Mouse (Mus musculus) neural tube, embryonic 15.5 days (tissue): Measurements from ENCODE around the gene Zfp148. TPM values are rescaled to one million over a fixed set of nuclear protein-coding genes. Genes with fewer than 3 reads are reported as not detected.
"Not testable (repeated sequence)": the region's sequence is repeated elsewhere in the genome, so short reads cannot be mapped to it uniquely, and the experiment has no call there.

Experiments used
- ATAC-seq: fragments of 200-750 bp; cut with Nextera tagmentation; 2 replicates; pipeline ENCODE4 v1.8.0; 2017; ENCODE audit warnings: mild to moderate bottlenecking, moderate TSS enrichment, moderate library complexity; ENCODE audit not compliant: low FRiP score
- H3K27ac ChIP-seq: fragments of 300-500 bp; sonication (generic); replicated peaks from 2 replicates; pipeline ENCODE4 v1.5.1; 2015; ENCODE audit warnings: mild to moderate bottlenecking, inconsistent platforms
- H3K27me3 ChIP-seq: fragments of 300-500 bp; sonication (generic); replicated peaks from 2 replicates; pipeline ENCODE4 v1.6.1; 2015; ENCODE audit warnings: inconsistent platforms
- H3K36me3 ChIP-seq: fragments of 300-500 bp; sonication (generic); 2 replicates; pipeline ENCODE4 v1.6.1; 2015; ENCODE audit warnings: inconsistent platforms
- H3K4me1 ChIP-seq: fragments of 300-500 bp; sonication (generic); 2 replicates; pipeline ENCODE4 v1.6.1; 2015; ENCODE audit warnings: inconsistent platforms
- H3K4me2 ChIP-seq: fragments of 300-500 bp; sonication (generic); 2 replicates; pipeline ENCODE4 v1.6.1; 2015; ENCODE audit warnings: inconsistent platforms, mild to moderate bottlenecking, moderate library complexity
- H3K4me3 ChIP-seq: fragments of 300-500 bp; sonication (generic); replicated peaks from 2 replicates; pipeline ENCODE4 v1.5.1; 2015; ENCODE audit warnings: mild to moderate bottlenecking, inconsistent platforms
- H3K9ac ChIP-seq: fragments of 300-500 bp; sonication (generic); replicated peaks from 2 replicates; pipeline ENCODE4 v1.6.1; 2015; ENCODE audit warnings: mild to moderate bottlenecking, inconsistent platforms
- H3K9me3 ChIP-seq: fragments of 300-500 bp; sonication (generic); replicated peaks from 2 replicates; pipeline ENCODE4 v1.6.1; 2016; ENCODE audit warnings: inconsistent platforms
- WGBS: fragments of 180-500 bp; shearing (Covaris S2); methylation state at CpG from one replicate; pipeline ENCODE4 v1.1.7; 2015; ENCODE audit warnings: mixed read lengths; 5-methylcytosine and 5-hydroxymethylcytosine counted together
- polyA plus RNA-seq: library from polyadenylated mRNA; unstranded; fragments of >200 nt; fragmentation: Nextera tagmentation; extraction: Ambion mirVana; gene quantifications from 2 replicates; pipeline ENCODE4 v1.2.1, GENCODE M21; 2015

Zfp148 gene
- 43.3 and 50.0 TPM in 2 replicates for polyA plus RNA-seq

DNA sequence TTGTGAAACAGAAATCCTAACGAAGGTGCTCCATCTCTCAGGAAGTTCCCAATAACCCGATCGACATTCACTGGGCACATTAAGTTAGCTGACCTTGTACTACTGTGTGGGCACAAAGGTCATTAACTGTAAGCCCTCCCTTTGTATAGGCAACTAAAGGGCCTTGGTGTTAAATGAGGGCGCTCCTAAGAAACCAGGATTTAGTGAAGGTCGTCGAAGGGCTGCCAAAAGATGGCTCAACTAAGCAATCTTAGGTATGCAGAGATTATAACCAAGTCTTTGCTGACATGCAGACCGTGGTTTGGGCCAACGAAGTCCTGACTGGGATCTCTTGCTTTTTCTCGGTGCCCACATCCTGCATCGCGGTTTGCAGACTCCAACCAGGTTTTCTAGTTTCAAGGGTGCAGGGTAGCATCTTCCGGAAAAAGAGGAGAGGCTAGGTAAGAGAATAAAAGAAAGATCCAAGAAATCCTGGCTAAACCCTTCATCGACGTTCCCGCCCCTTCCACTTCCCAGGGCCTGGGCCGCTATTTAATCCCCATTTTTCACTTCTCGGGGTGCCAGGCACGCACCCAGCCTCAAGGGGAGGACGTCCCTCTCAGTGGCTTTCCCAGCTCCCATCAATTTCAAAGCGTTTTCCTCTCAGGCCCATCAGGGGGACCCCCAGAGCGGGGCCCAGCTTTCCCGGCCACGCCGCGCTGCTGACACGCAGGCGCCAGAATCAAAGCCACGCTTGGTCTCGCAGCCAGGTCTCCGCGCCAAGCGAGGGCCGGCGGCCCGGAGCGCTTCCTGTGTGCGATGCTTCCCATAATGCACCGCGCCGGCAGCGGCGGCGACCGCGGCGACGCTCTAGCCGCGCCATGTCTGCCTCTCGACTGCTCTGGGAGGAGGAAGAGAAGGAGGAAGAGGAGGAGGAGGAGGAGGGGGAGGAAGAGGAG, at the start of gene Zfp148:
TSS of gene Zfp148 (plus strand) at position 893 of the 938 bp plus-strand sequence.
- peak within 1 kb of the TSS; percentile 79 for H3K9ac ChIP-seq
- H3K27ac ChIP-seq, result peak within 1 kb of the TSS; percentile 97
- not testable (repeated sequence) for H3K9me3 ChIP-seq, H3K36me3 ChIP-seq, H3K27me3 ChIP-seq
- H3K4me3 ChIP-seq, result peak within 1 kb of the TSS; percentile 88
- peaks cover 28% of the 10 kb centered on the region for H3K4me1 ChIP-seq
- peak within 1 kb of the TSS; percentile 83 for H3K4me2 ChIP-seq
- peak; percentile 93 for ATAC-seq
- WGBS, result 2% methylated on average over 50 of the region's 50 CpGs

- H3K36me3 ChIP-seq, result no peaks in the 10 kb centered on the region
- no peak for ATAC-seq
- peaks cover 4% of the 10 kb centered on the region; the same call in 1 of the 2 replicates for H3K4me1 ChIP-seq
- H3K27me3 ChIP-seq, result no peaks in the 10 kb centered on the region
- no peak overlapping the region for H3K9ac ChIP-seq
- no peak overlapping the region for H3K4me2 ChIP-seq
- no peak overlapping the region for H3K27ac ChIP-seq
- 89% methylated on average over 14 of the region's 14 CpGs for WGBS
- H3K4me3 ChIP-seq, result no peak overlapping the region
- no peaks in the 10 kb centered on the region for H3K9me3 ChIP-seq
Observed at GRCm38 (mm10) chr16:33333015-33333414, 47.6 kb upstream of the Zfp148 start.

DNA sequence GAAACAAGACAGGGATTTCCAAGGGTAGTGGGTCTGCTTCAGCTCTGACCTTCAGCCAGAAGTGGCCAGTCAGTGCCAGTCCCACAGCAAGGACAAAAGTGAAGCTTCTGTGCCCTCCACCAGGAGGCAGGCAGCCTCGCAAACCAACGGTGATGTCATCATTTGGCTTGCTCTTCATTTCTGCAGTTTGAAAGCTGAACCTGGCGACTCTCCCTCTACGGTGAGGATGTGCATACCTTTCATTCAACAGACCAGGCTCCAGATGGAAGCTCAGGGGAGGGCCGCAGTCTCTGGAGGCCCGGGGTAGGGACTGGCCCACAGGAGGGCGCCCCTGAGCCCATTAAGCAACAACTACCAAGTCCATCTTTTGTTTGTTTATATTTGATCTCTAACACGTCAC, 43.5 kb upstream of the Zfp148 start:
- ATAC-seq, result peak; percentile 14; the same call in 1 of the 2 replicates
- 16% methylated on average over 8 of the region's 8 CpGs for WGBS

GRCm38 (mm10) chr16:33337681-33338080, 43.0 kb upstream of the Zfp148 start:
- Histone ChIP-seq H3K4me2 (peak overlapping the region; percentile 35; the same call in 1 of the 2 replicates), H3K27me3 (no peaks in the 10 kb centered on the region)
- no peak for ATAC-seq

More for the DNA sequence above, 43.5 kb upstream of the Zfp148 start:
- H3K4me3 ChIP-seq, result no peak overlapping the region
- no peaks in the 10 kb centered on the region for H3K27me3 ChIP-seq
- no peak overlapping the region for H3K9ac ChIP-seq
- H3K4me2 ChIP-seq, result peak overlapping the region; percentile 35
- no peaks in the 10 kb centered on the region for H3K9me3 ChIP-seq
- no peaks in the 10 kb centered on the region for H3K36me3 ChIP-seq
- H3K27ac ChIP-seq, result no peak overlapping the region
- H3K4me1 ChIP-seq, result peaks cover 4% of the 10 kb centered on the region; the same call in 1 of the 2 replicates

GRCm38 (mm10) chr16:33338492-33338891, 42.1 kb upstream of the Zfp148 start:
- peaks cover 4% of the 10 kb centered on the region; the same call in 1 of the 2 replicates for H3K4me1 ChIP-seq
- H3K9me3 ChIP-seq, result no peaks in the 10 kb centered on the region
- WGBS, result 65% methylated on average over 4 of the region's 4 CpGs
- no peak overlapping the region for H3K4me3 ChIP-seq
- H3K27me3 ChIP-seq, result no peaks in the 10 kb centered on the region
- no peak overlapping the region for H3K27ac ChIP-seq
- H3K4me2 ChIP-seq, result no peak overlapping the region
- H3K36me3 ChIP-seq, result no peaks in the 10 kb centered on the region
- H3K9ac ChIP-seq, result no peak overlapping the region
- no peak for ATAC-seq

More at GRCm38 (mm10) chr16:33337681-33338080, 43.0 kb upstream of the Zfp148 start:
- Histone ChIP-seq H3K9ac (no peak overlapping the region), H3K9me3 (no peaks in the 10 kb centered on the region), H3K27ac (no peak overlapping the region), H3K4me1 (peaks cover 4% of the 10 kb centered on the region; the same call in 1 of the 2 replicates), H3K36me3 (no peaks in the 10 kb centered on the region), H3K4me3 (no peak overlapping the region)
- WGBS, result 84% methylated on average over 10 of the region's 10 CpGs

DNA sequence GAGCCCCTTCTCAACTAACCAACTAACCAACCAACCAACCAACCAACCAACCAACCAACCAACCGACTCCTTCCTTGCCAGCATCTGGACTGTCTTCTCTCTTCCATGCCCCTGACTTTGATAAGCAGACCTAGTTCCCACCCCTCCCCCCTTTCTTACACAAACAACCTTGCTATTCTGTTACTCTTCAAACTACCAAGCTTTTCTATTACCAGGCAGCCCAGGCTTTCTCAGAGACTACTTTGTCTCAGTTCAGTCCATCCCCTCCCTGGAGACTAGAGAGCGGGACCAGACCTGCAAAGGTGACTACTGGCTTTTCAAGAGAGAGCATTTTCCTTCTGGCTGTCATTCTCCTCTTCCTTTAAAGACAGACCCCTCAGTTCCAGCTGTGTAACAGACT, 41.2 kb upstream of the Zfp148 start:
- ATAC-seq, result no peak
- H3K27ac ChIP-seq, result no peak overlapping the region
- H3K4me3 ChIP-seq, result no peak overlapping the region
- no peaks in the 10 kb centered on the region for H3K27me3 ChIP-seq
- H3K4me2 ChIP-seq, result no peak overlapping the region
- H3K9me3 ChIP-seq, result no peaks in the 10 kb centered on the region
- no peak overlapping the region for H3K9ac ChIP-seq
- H3K36me3 ChIP-seq, result no peaks in the 10 kb centered on the region
- H3K4me1 ChIP-seq, result peaks cover 13% of the 10 kb centered on the region
- 86% methylated on average over 2 of the region's 2 CpGs for WGBS

DNA sequence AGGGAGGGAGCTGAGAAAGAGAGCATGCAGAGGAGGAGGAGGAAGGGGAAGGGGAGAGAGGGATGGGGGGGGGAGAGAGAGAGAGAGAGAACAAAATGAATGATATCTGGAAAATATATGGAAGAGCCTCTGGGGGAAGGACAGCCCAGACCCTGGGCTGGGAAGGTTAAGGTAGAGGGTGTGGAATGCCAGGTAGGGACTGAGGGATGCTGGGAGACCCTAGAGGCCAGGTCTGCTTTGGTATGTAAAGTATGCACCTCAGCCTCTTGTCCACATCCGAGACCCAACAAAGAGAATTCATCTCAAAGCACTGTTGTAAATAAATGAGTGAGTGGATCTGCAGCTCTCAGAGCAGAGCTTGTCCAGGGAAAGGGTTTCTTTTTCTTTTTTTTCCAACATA, 38.3 kb upstream of the Zfp148 start:
- Histone ChIP-seq H3K27ac (no peak overlapping the region), H3K4me3 (no peak overlapping the region), H3K4me2 (no peak overlapping the region), H3K36me3 (no peaks in the 10 kb centered on the region), H3K4me1 (peaks cover 17% of the 10 kb centered on the region), H3K27me3 (no peaks in the 10 kb centered on the region), H3K9ac (no peak overlapping the region), H3K9me3 (no peaks in the 10 kb centered on the region)
- 42% methylated on average over 1 of the region's 1 CpGs for WGBS
- no peak for ATAC-seq

DNA sequence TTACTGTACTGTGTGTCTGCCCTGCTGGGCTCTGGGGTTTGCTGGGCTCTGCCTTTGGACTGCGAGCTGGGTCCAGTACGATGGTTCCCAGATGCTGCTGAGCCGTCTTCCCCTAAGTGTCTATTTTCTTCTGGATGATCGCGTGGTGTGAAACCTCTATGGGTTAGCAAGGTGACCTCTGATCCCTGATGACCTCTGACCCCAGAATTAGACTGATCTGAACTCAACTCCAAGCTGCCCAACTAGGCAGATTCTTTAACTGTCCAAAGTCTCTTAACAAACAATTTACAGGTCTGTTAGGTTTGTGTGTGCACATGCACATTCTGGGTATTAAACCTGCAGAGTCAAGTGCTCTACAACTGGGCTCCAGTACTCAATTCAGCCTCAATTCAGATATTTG, 37.5 kb upstream of the Zfp148 start:
- Histone ChIP-seq H3K4me2 (no peak overlapping the region), H3K27me3 (no peaks in the 10 kb centered on the region), H3K27ac (no peak overlapping the region), H3K9ac (no peak overlapping the region), H3K4me1 (peaks cover 16% of the 10 kb centered on the region), H3K4me3 (no peak overlapping the region), H3K9me3 (no peaks in the 10 kb centered on the region), H3K36me3 (no peaks in the 10 kb centered on the region)
- ATAC-seq, result no peak
- WGBS, result 78% methylated on average over 5 of the region's 5 CpGs

DNA sequence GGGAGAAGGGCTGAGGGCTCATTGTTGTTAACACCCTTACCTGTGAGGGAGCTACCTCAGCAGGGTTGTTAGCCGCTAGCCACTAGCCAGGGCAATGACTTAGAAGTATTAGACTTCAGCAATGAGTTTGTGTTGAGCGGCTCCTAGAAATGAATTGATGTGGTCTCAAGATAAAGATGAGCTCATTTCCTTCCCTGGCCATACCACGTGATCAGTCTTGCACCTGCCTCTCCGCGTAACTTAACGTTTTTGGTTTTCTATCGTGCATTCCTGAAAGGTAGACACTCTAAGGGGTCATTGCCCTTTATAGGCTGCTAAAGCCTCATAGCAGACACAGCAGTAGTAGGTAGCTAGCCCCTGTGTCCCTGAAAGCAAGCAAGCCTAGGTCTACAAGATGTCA, 37.0 kb upstream of the Zfp148 start:
- Histone ChIP-seq H3K9me3 (no peaks in the 10 kb centered on the region), H3K4me1 (peaks cover 16% of the 10 kb centered on the region), H3K4me2 (no peak overlapping the region), H3K4me3 (no peak overlapping the region), H3K36me3 (no peaks in the 10 kb centered on the region), H3K27me3 (no peaks in the 10 kb centered on the region), H3K9ac (no peak overlapping the region), H3K27ac (peak overlapping the region; percentile 60; the same call in 1 of the 2 replicates)
- no peak for ATAC-seq
- 89% methylated on average over 7 of the region's 7 CpGs for WGBS

DNA sequence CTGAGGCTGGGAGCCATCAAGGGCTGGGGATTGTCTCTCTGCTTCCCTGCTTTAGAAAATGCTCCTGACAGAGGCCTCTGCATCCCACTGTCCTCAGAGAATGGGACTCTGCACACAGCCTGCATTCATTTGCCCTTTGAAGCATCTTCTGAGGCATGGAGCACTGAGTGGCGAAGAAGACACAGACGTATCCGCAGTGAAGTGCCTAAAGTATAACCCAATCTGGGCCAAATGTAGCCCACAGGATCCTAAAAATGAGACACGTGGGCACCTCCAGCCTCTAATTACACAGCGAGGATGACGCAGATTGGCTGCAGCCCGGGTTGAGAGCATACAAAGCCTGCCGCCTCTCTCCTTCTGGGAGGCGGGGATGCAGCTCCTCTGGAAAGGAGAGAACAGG, 36.3 kb upstream of the Zfp148 start:
- peak; percentile 77 for ATAC-seq
- H3K4me2 ChIP-seq, result peak overlapping the region; percentile 4; the same call in 1 of the 2 replicates
- no peaks in the 10 kb centered on the region for H3K36me3 ChIP-seq
- H3K9me3 ChIP-seq, result no peaks in the 10 kb centered on the region
- peaks cover 16% of the 10 kb centered on the region for H3K4me1 ChIP-seq
- H3K27me3 ChIP-seq, result no peaks in the 10 kb centered on the region
- 36% methylated on average over 9 of the region's 9 CpGs for WGBS
- peak overlapping the region; percentile 60 for H3K27ac ChIP-seq
- no peak overlapping the region for H3K9ac ChIP-seq
- H3K4me3 ChIP-seq, result no peak overlapping the region

- no peak for ATAC-seq
- 81% methylated on average over 4 of the region's 4 CpGs for WGBS
- Histone ChIP-seq H3K4me2 (no peak overlapping the region), H3K4me1 (peaks cover 16% of the 10 kb centered on the region), H3K9me3 (no peaks in the 10 kb centered on the region), H3K9ac (no peak overlapping the region), H3K27me3 (no peaks in the 10 kb centered on the region), H3K4me3 (no peak overlapping the region), H3K36me3 (no peaks in the 10 kb centered on the region), H3K27ac (no peak overlapping the region)
Observed at GRCm38 (mm10) chr16:33344875-33345274, 35.8 kb upstream of the Zfp148 start.

DNA sequence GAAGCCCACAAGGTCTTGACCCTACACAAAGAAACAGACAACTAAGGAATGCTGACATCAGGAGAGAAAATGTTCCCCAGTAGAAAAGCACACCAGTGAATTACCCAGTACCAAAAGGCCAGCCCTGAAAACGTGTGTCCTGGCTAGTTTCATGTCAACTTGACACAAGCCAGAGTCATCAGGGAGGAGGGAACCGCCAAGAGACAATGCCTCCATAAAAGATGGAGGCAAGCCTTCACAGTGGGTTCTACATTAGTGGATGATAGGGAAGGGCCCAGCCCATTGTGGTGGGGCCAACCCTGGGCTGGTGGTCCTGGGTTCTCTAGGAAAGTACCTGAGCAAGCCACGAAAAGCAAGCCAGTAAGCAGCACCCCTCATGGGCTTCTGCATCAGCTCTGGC, 34.3 kb upstream of the Zfp148 start:
- Histone ChIP-seq H3K4me3 (no peak overlapping the region), H3K4me2 (no peak overlapping the region), H3K9ac (no peak overlapping the region), H3K9me3 (no peaks in the 10 kb centered on the region), H3K4me1 (peaks cover 16% of the 10 kb centered on the region), H3K36me3 (no peaks in the 10 kb centered on the region), H3K27me3 (no peaks in the 10 kb centered on the region), H3K27ac (no peak overlapping the region)
- WGBS, result 37% methylated on average over 3 of the region's 3 CpGs
- ATAC-seq, result no peak
